16 mouse cellular contexts compared by ENCODE assay signal in genomic region chr14:23496236-23496740, GRCm38 (mm10).
DNase-seq lines count a peak whose midpoint lies in the region; TF ChIP-seq lines count a peak whose summit lies in the region.
"Had no signal": no experiment of that assay in that cellular context is flagged by ENCODE, and none has a peak within 500 bp of the region (broad histone marks: within the 10 kb centered on the region; RNA-seq: fewer than 3 reads in every experiment).

No protein-coding gene starts in this region.

- no peak overlapping the region for H3K27ac ChIP-seq in kidney, adult 2 months (ENCODE audit: insufficient read depth, low read depth, low read length)
- H3K27ac ChIP-seq: embryonic facial prominence, embryonic 13.5 days; forebrain, embryonic 10.5 days; hindbrain, postnatal 0 days; liver, embryonic 13.5 days; neural tube, embryonic 13.5 days had no signal

- 84% methylated on average over 4 of the region's 4 CpGs for WGBS in kidney, adult 2 months

- peak; percentile 70 for DNase-seq in adrenal gland, adult 2 months
- no peak for DNase-seq in adrenal gland, postnatal 4 days (ENCODE audit: low spot score in 2 of 2)
- peak; percentile 7 for DNase-seq in kidney, adult 2 months
- DNase-seq in kidney, adult 8-10 months: no peak
- DNase-seq in adipocyte (ENCODE audit: low spot score): peak; percentile 88
- peak; percentile 36 for DNase-seq in lung, postnatal 10 days
- no peak for DNase-seq in MN1 (ENCODE audit: low spot score)
- DNase-seq in spleen, adult 18-20 months: no peak
- DNase-seq: cerebellum, adult 2 months; heart, postnatal 10 days; kidney, postnatal 10 days; liver, embryonic 13.5 days had no signal

- H3K36me3 ChIP-seq in kidney, adult 2 months (ENCODE audit: control insufficient read depth, insufficient read depth, low read length): no peaks in the 10 kb centered on the region
- H3K36me3 ChIP-seq: embryonic facial prominence, embryonic 13.5 days; forebrain, embryonic 10.5 days; liver, embryonic 13.5 days; neural tube, embryonic 13.5 days had no signal

- no peaks in the 10 kb centered on the region for H3K4me1 ChIP-seq in kidney, adult 2 months (ENCODE audit: control insufficient read depth, insufficient read depth, low read length)
- H3K4me1 ChIP-seq: forebrain, embryonic 10.5 days; liver, embryonic 13.5 days; neural tube, embryonic 13.5 days had no signal

- no peak for TF ChIP-seq POLR2A in kidney, adult 2 months (IDR thresholded peaks at IDR 0.05; ENCODE audit: low read depth, low read length)

- no peak overlapping the region for H3K4me3 ChIP-seq in kidney, adult 2 months (ENCODE audit: insufficient read depth, low read depth, low read length)
- H3K4me3 ChIP-seq: embryonic facial prominence, embryonic 13.5 days; forebrain, embryonic 10.5 days; liver, embryonic 13.5 days; neural tube, embryonic 13.5 days had no signal

- TF ChIP-seq CTCF in kidney, adult 2 months (conservative IDR thresholded peaks at IDR 0.05; ENCODE audit: insufficient read depth, insufficient read length, low read depth, low read length): no peak

- no peaks in the 10 kb centered on the region for H3K27me3 ChIP-seq in kidney, adult 2 months (replicated peaks; ENCODE audit: control insufficient read depth, insufficient read depth, low read length)
- H3K27me3 ChIP-seq: embryonic facial prominence, embryonic 13.5 days; liver, embryonic 13.5 days; neural tube, embryonic 13.5 days had no signal

Comparison
In these comparisons a context has a peak if more than half of its experiments do, and no peak if none do; other contexts are left out.
1. DNase-seq: peak in adrenal gland, adult 2 months (single experiment), kidney, adult 2 months (single experiment), adipocyte (single experiment) and lung, postnatal 10 days (single experiment); none in adrenal gland, postnatal 4 days (0 of 2), kidney, adult 8-10 months (0 of 2), MN1 (single experiment) and spleen, adult 18-20 months (0 of 2).